Mouse (Mus musculus) CD4-positive naive resting alpha-beta T cell, adult 76 days (primary cell): Measurements from ENCODE around the gene Zfp442. TPM values are rescaled to one million over a fixed set of nuclear protein-coding genes. Genes with fewer than 3 reads are reported as not detected.

Experiments
- total RNA-seq: library from RNA; stranded (reverse); gene quantifications from one replicate; pipeline ENCODE4 v1.2.4, GENCODE M21; 2023

The Zfp442 gene
- 2.7 TPM for total RNA-seq

DNA sequence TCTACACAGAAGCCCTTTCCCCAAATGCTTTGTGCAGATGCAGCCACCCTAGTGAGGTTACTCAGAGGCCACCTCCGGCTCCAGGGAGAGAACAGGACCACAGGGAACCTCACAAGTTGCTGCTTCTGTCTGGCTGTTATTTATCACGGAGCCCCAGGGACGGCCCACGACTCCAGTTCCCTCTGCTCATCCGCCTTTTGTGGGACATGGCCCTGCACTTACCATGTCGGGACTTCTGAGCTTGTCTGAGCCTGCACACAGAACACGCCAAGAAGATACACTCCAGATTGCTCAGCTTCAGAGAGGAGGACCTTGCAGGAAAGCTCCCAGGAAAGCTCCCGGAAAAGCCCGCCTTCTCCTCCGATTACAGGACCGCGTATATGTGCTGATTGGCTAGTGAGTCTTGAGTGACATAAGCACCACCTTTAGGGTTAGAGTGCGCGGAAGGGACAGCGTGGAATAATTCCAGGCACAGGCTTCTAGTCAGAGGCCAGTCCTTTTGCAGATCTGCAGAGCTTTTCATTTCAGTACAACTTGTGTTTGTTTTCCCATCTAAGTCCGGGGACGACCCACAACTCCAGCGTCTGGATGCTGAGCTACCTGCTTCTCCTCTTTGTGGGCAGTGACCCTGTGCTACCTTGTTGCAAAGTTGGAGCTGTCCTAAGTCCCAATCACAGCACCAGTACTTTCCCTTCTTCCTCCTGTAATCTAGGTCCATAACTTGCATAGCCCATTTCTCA is at the start of gene Zfp442:
Gene Zfp442 (minus strand): TSS at position 307 of the 740 bp plus-strand sequence.

DNA sequence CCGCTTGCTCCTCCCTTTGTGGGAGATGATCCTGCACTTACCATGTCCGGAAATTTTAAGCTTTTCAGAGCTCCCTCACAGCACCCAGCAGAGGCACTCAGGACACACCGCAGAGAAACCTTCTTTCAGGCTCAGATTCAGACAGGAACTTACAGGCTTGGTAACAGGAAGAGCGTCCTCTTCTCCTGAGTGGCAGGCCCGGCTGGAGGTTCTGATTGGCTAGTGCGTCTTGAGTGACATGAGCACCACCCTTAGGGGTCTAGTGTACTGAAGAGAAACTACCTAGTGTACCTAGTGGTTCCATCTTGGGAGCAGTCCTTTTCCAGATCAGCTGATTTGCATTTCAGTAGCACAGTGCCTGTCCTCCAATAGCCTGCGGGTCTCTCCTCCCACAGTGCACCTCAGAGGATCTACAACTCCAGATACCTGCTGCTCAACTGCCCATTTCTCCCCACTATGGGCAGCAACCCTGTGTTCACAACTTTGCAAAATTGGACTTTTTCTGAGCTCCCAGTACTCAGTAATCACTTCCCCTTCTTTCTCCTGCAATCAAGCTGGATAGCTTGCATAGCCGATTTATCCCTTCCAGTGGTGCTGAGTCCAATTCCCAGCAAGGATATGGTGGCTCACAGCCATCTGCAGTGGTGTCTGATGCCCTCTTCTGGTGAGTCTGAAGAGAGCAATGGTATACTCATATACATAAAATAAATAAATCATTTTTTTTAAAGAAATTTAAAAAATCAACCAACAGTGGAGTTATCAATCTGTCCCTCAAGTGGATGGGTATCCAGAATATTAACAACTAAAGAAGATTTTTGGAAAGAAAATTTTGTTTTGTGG is 33.9 kb upstream of the Zfp442 start, which contains the start of gene Zfp345:
Gene Zfp345 (minus strand): TSS at position 153 of the 840 bp plus-strand sequence.

DNA sequence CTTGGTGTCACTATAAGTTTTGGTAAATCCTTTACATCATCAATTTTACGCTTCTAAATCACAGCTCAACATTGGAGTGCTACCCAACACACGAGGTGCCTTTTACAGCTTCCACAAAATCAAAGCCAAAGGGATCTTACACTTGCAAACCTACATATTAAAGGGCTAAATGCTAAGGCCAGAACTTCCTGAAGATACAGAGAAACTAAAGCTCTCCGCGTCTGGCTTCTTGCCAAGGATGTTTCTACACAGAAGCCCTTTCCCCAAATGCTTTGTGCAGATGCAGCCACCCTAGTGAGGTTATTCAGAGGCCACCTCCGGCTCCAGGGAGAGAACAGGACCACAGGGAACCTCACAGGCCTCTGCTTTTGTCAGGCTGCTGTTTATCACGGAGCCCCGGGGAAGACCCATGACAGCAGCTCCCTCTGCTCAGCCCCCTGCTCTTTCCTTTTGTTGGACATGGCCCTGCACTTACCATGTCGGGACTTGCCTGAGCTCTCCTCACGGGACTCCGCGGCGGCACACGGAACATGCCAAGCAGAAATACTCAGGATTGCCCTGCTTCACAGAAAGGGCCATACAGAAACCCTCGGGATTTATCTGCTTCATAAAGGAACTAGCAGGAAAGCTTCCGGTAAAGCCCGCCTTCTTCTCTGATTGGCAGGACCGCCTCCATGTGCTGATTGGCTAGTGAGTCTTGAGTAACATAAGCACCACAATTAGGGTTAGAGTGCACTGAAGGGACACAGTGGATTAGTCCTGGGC is 89.0 kb downstream of the Zfp442 start, which contains the start of gene 3300002I08Rik:
Gene 3300002I08Rik (minus strand): TSS at position 653 of the 765 bp plus-strand sequence.

Other genes starting within 250 kb of the Zfp442 start
- 3.5 TPM for gene Zfp937, start 233.4 kb downstream of the Zfp442 start, total RNA-seq
- 6.2 TPM for gene Gm21994, start 195.9 kb downstream of the Zfp442 start, total RNA-seq
- not detected for gene Gm14124, start 194.0 kb downstream of the Zfp442 start, total RNA-seq
- gene Gm10130, start 127.8 kb downstream of the Zfp442 start, total RNA-seq, result 3.5 TPM
- gene 3300002I08Rik, start 88.7 kb downstream of the Zfp442 start, total RNA-seq, result 4.3 TPM
- gene Zfp345, start 33.6 kb upstream of the Zfp442 start, total RNA-seq, result 0.53 TPM
- gene Cst7, start 118.9 kb upstream of the Zfp442 start, total RNA-seq, result 8.2 TPM
- 23.9 TPM for gene Apmap, start 157.1 kb upstream of the Zfp442 start, total RNA-seq
- gene Acss1, start 217.0 kb upstream of the Zfp442 start, total RNA-seq, result 35.6 TPM
- gene Vsx1, start 237.9 kb upstream of the Zfp442 start, total RNA-seq, result not detected